Mouse (Mus musculus) olfactory bulb, adult 2 months (tissue): ENCODE measurements around the gene Astn1. TPM values are rescaled to one million over a fixed set of nuclear protein-coding genes. Genes with fewer than 3 reads are reported as not detected.

Experiments used
- H3K27ac ChIP-seq: fragments of 200-500 bp; 2 replicates; pipeline ENCODE4 v1.5.1; 2012; ENCODE audit warnings: low read depth, low read length; ENCODE audit not compliant: insufficient read depth
- H3K4me1 ChIP-seq: fragments of 200-500 bp; 2 replicates; pipeline ENCODE4 v1.6.1; 2012; ENCODE audit warnings: low read length; ENCODE audit not compliant: control insufficient read depth, insufficient read depth
- H3K4me3 ChIP-seq: fragments of 200-500 bp; 2 replicates; pipeline ENCODE4 v1.5.1; 2012; ENCODE audit warnings: mild to moderate bottlenecking, low read depth, low read length, moderate library complexity; ENCODE audit not compliant: insufficient read depth
- CTCF ChIP-seq: fragments of 200-500 bp; IDR thresholded peaks from 2 replicates; pipeline ENCODE4 v1.5.1; 2012; ENCODE audit warnings: low read depth, mild to moderate bottlenecking, low read length, moderate library complexity; ENCODE audit not compliant: insufficient read depth
- POLR2A ChIP-seq: fragments of 200-500 bp; IDR thresholded peaks from 2 replicates; pipeline ENCODE4 v1.6.1; 2012; ENCODE audit warnings: mild to moderate bottlenecking, low read depth, low read length, moderate library complexity; ENCODE audit not compliant: insufficient read depth
- WGBS: fragments of 180-500 bp; shearing (Covaris S2); methylation state at CpG from one replicate; pipeline ENCODE4 v1.1.7; 2018; 5-methylcytosine and 5-hydroxymethylcytosine counted together
- polyA plus RNA-seq: library from polyadenylated mRNA; stranded (reverse); fragments of >200 nt; gene quantifications from 2 replicates; pipeline ENCODE4 v1.2.4, GENCODE M21; 2012; ENCODE audit warnings: low replicate concordance; ENCODE audit not compliant: missing spikeins, insufficient read depth, insufficient read length

The Astn1 gene
- polyA plus RNA-seq, 1 experiment: 202 TPM

- TF ChIP-seq POLR2A: no peak
- TF ChIP-seq CTCF: no peak
- Histone ChIP-seq H3K4me3 (no peak overlapping the region), H3K27ac (0 out of 2 replicates have a peak overlapping the region, but pooled peaks have one; percentile 40), H3K4me1 (peaks cover 3% of the 10 kb centered on the region)
- WGBS: 59% methylated on average over 4 of the region's 4 CpGs
Measured at GRCm38 (mm10) chr1:158605597-158605996, 243.5 kb downstream of the Astn1 start.

- H3K4me1 ChIP-seq: peaks cover 3% of the 10 kb centered on the region
- no peak overlapping the region for H3K4me3 ChIP-seq
- 91% methylated on average over 10 of the region's 10 CpGs for WGBS
- no peak overlapping the region for H3K27ac ChIP-seq
- no peak for TF ChIP-seq CTCF
Measured at GRCm38 (mm10) chr1:158606324-158606723, 244.3 kb downstream of the Astn1 start.

GRCm38 (mm10) chr1:158607201-158607600 lies 245.1 kb downstream of the Astn1 start:
- H3K27ac ChIP-seq: no peak overlapping the region
- TF ChIP-seq CTCF (no peak), POLR2A (no peak)
- H3K4me1 ChIP-seq: peaks cover 3% of the 10 kb centered on the region
- WGBS: 97% methylated on average over 1 of the region's 1 CpGs
- H3K4me3 ChIP-seq: no peak overlapping the region

- 95% methylated on average over 1 of the region's 1 CpGs for WGBS
- TF ChIP-seq CTCF (no peak), POLR2A (no peak)
Measured at GRCm38 (mm10) chr1:158615202-158615601, 253.1 kb downstream of the Astn1 start.

DNA sequence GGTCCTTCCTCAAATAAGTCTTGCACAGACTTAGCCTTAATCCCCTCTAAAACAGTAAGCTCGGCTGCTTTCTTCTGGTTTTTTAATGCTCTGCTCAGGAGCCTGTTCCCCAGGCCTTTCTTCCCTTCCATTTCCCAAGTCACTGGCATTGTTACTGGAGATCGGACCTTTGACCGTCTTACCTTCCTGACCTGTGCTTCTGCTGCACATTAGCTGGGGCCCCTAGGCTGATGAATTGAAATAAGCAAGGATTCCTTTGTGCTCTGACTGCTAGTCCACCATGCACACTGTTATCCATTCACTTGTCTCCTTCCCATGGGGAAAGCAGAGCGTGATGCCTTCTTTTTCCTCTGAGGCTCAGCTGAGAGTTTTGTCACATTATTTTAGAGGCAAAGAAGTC lies 255.9 kb downstream of the Astn1 start:
- H3K4me1 ChIP-seq: no peaks in the 10 kb centered on the region
- TF ChIP-seq CTCF: no peak
- TF ChIP-seq POLR2A: no peak
- WGBS: 73% methylated on average over 4 of the region's 4 CpGs
- H3K4me3 ChIP-seq: no peak overlapping the region
- H3K27ac ChIP-seq: no peak overlapping the region

More at GRCm38 (mm10) chr1:158615202-158615601, 253.1 kb downstream of the Astn1 start:
- Histone ChIP-seq H3K4me3 (no peak overlapping the region), H3K27ac (no peak overlapping the region), H3K4me1 (no peaks in the 10 kb centered on the region)

DNA sequence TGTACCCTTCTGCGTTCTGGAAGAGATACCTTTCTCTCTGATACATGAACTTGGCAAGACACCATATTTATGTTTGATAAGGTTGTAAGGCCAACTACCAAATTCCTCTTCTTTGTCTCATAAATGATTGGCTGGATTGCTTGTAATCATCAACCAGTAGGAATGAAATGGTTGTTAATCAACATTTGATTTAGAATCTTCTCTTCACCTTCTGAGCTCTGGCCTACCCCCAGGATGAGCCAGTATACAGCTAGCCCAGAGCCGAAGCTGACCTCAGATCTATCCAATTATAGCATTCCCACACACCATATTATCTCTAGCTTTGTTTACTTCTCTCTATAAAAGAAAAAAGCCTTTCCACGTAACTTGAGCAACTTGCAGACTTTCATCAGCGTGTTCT lies 270.9 kb downstream of the Astn1 start:
- TF ChIP-seq CTCF (no peak), POLR2A (no peak)
- no peak overlapping the region for H3K4me3 ChIP-seq
- WGBS: 72% methylated on average over 4 of the region's 4 CpGs
- no peak overlapping the region for H3K27ac ChIP-seq
- H3K4me1 ChIP-seq: no peaks in the 10 kb centered on the region

DNA sequence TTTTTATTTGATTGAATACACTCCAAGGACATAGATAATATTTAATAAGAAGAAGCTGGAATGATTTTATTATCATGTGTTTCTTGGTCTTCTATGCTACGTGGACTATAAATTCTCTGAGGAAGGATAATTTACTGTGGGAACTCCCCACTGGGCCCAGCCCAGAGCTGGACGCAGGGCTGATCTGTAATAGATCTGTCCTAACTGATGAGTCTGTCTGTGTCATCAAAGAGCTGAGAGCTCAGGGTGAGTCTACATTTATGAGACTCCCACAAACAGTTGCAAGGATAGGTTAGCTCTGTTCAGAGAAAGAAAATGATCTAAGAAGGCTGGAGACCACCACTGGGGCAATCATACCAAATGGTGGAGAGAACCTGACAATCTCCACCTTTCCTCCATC lies 271.4 kb downstream of the Astn1 start:
- 94% methylated on average over 2 of the region's 2 CpGs for WGBS
- Histone ChIP-seq H3K4me3 (no peak overlapping the region), H3K4me1 (no peaks in the 10 kb centered on the region), H3K27ac (no peak overlapping the region)
- no peak for TF ChIP-seq POLR2A
- TF ChIP-seq CTCF: no peak

DNA sequence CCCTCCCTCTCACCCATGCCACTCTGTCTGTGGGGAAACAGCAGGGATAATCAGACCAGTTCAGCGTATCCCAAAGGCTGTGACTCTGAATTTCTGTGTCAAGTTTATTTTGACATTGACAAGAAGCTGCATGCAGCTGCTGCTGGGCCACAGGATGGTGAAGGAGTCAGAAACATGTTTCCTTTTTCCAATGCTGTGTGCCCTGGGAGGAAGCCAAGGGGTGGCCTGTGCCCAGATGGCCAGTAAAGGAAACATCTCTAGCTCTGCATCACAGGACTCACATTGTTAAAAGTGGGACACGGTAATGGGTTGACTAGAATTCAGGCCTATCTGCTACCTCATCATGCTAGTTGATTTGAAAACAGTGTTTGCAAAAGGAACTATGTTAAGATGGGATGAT lies 279.2 kb downstream of the Astn1 start:
- H3K27ac ChIP-seq: no peak overlapping the region
- TF ChIP-seq CTCF: no peak
- no peak for TF ChIP-seq POLR2A
- 58% methylated on average over 2 of the region's 2 CpGs for WGBS
- H3K4me3 ChIP-seq: no peak overlapping the region
- no peaks in the 10 kb centered on the region for H3K4me1 ChIP-seq

- H3K27ac ChIP-seq: no peak overlapping the region
- H3K4me1 ChIP-seq: no peaks in the 10 kb centered on the region
- H3K4me3 ChIP-seq: no peak overlapping the region
- TF ChIP-seq CTCF (no peak), POLR2A (no peak)
Measured at GRCm38 (mm10) chr1:158642247-158642646, 280.2 kb downstream of the Astn1 start.

DNA sequence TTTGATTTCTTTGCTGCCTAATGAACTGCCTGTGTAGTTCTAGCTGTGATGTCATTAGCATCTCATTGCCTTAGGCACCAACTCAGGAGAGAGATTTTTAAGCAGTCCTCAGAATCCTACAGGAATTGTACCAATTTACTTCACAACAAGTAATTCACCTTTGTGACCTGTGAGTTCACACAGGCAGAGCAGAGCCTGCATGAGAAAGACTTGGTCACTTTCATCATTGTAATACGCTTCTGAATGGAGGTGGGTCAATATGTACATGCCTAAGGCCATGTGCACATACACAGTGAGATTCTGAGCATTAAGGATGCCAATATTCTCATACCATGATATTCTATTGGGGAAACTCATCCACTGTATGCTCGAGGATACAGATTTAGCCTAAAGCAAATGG lies 290.7 kb downstream of the Astn1 start:
- 69% methylated on average over 2 of the region's 2 CpGs for whole genome bisulfite sequencing
- no peak for TF ChIP-seq CTCF
- TF ChIP-seq POLR2A: no peak

More for the DNA sequence above, 290.7 kb downstream of the Astn1 start:
- H3K27ac ChIP-seq: no peak overlapping the region
- H3K4me1 ChIP-seq: no peaks in the 10 kb centered on the region
- no peak overlapping the region for H3K4me3 ChIP-seq
